Mouse (Mus musculus) forebrain, embryonic 13.5 days (tissue): ENCODE measurements at regions not wholly inside any gene's neighbourhood (a gene's known extent, or its start where the extent isn't known, plus 50 kb on each side); places are given as distances from the start of the nearest gene placed in this dataset. TPM values are rescaled to one million over a fixed set of nuclear protein-coding genes. Genes with fewer than 3 reads are reported as not detected.

Source experiments
- ATAC-seq: fragments of 200-750 bp; cut with Nextera tagmentation; 2 replicates; pipeline ENCODE4 v1.8.0; 2017
- H3K27ac ChIP-seq: fragments of 300-500 bp; sonication (generic); 2 replicates; pipeline ENCODE4 v1.5.1; 2015; ENCODE audit warnings: inconsistent platforms, mild to moderate bottlenecking, moderate library complexity
- H3K27me3 ChIP-seq: fragments of 300-500 bp; sonication (generic); 2 replicates; pipeline ENCODE4 v1.6.1; 2015; ENCODE audit warnings: mild to moderate bottlenecking, inconsistent platforms
- H3K36me3 ChIP-seq: fragments of 300-500 bp; sonication (generic); 2 replicates; pipeline ENCODE4 v1.6.1; 2015; ENCODE audit warnings: mild to moderate bottlenecking, inconsistent platforms; ENCODE audit not compliant: poor library complexity, severe bottlenecking
- H3K4me1 ChIP-seq: fragments of 300-500 bp; sonication (generic); 2 replicates; pipeline ENCODE4 v1.6.1; 2015; ENCODE audit warnings: inconsistent platforms
- H3K4me2 ChIP-seq: fragments of 300-500 bp; sonication (generic); 2 replicates; pipeline ENCODE4 v1.6.1; 2015; ENCODE audit warnings: inconsistent platforms, mild to moderate bottlenecking, moderate library complexity
- H3K4me3 ChIP-seq: fragments of 300-500 bp; sonication (generic); 2 replicates; pipeline ENCODE4 v1.5.1; 2015; ENCODE audit warnings: mild to moderate bottlenecking, inconsistent platforms
- H3K9ac ChIP-seq: fragments of 300-500 bp; sonication (generic); 2 replicates; pipeline ENCODE4 v1.6.1; 2015; ENCODE audit warnings: mild to moderate bottlenecking, inconsistent platforms
- H3K9me3 ChIP-seq: fragments of 300-500 bp; sonication (generic); replicated peaks from 2 replicates; pipeline ENCODE4 v1.6.1; 2016; ENCODE audit warnings: inconsistent platforms
- WGBS: fragments of 180-500 bp; shearing (Covaris S2); methylation state at CpG from one replicate; pipeline ENCODE4 v1.1.7; 2015; 5-methylcytosine and 5-hydroxymethylcytosine counted together
- microRNA-seq: library from miRNA; unstranded; fragments of <30 nt; microRNA quantifications from one replicate; pipeline ENCODE4, GENCODE M21; 2016

- H3K4me1 ChIP-seq: peaks cover 43% of the 10 kb centered on the region
- no peaks in the 10 kb centered on the region for H3K9me3 ChIP-seq
- no peak overlapping the region for H3K9ac ChIP-seq
- H3K4me2 ChIP-seq: no peak overlapping the region
- no peaks in the 10 kb centered on the region for H3K36me3 ChIP-seq
- no peak overlapping the region for H3K4me3 ChIP-seq
- H3K27ac ChIP-seq: no peak overlapping the region
- WGBS: 19% methylated on average over 6 of the region's 6 CpGs
- H3K27me3 ChIP-seq: 0 out of 2 replicates have a peak, but pooled peaks cover 3% of the 10 kb centered on the region
- no peak for ATAC-seq
These were observed 159.4 kb upstream of the Kcnab2 start for GRCm38 (mm10) chr4:152637088-152637487.

- Histone ChIP-seq H3K4me3 (no peak overlapping the region), H3K27me3 (0 out of 2 replicates have a peak, but pooled peaks cover 3% of the 10 kb centered on the region), H3K4me1 (peaks cover 36% of the 10 kb centered on the region), H3K36me3 (no peaks in the 10 kb centered on the region), H3K9me3 (no peaks in the 10 kb centered on the region), H3K27ac (peak overlapping the region; percentile 65), H3K9ac (no peak overlapping the region), H3K4me2 (no peak overlapping the region)
- WGBS: 54% methylated on average over 6 of the region's 6 CpGs
- 0 out of 2 replicates have a peak, but pooled peaks have one; percentile 10 for ATAC-seq
These were observed 156.2 kb upstream of the Kcnab2 start for GRCm38 (mm10) chr4:152633896-152634295.

GRCm38 (mm10) chr4:152628111-152628510 lies 150.4 kb upstream of the Kcnab2 start:
- Histone ChIP-seq H3K4me2 (no peak overlapping the region), H3K27ac (0 out of 2 replicates have a peak overlapping the region, but pooled peaks have one; percentile 20), H3K36me3 (no peaks in the 10 kb centered on the region), H3K4me1 (peaks cover 33% of the 10 kb centered on the region), H3K9ac (no peak overlapping the region), H3K9me3 (no peaks in the 10 kb centered on the region), H3K27me3 (no peaks in the 10 kb centered on the region; the same call in 1 of the 2 replicates), H3K4me3 (no peak overlapping the region)
- 86% methylated on average over 4 of the region's 4 CpGs for WGBS
- no peak for ATAC-seq

GRCm38 (mm10) chr4:152625032-152626003 lies 147.6 kb upstream of the Kcnab2 start:
- no peaks in the 10 kb centered on the region for H3K36me3 ChIP-seq
- under 1% methylated on average over 22 of the region's 22 CpGs for WGBS
- peak overlapping the region; percentile 41 for H3K4me2 ChIP-seq
- peak overlapping the region; percentile 9; the same call in 1 of the 2 replicates for H3K9ac ChIP-seq
- H3K27ac ChIP-seq: peak overlapping the region; percentile 83
- peaks cover 4% of the 10 kb centered on the region; the same call in 1 of the 2 replicates for H3K27me3 ChIP-seq
- peak; percentile 81 for ATAC-seq
- H3K4me1 ChIP-seq: peaks cover 41% of the 10 kb centered on the region
- no peak overlapping the region for H3K4me3 ChIP-seq
- no peaks in the 10 kb centered on the region for H3K9me3 ChIP-seq

GRCm38 (mm10) chr4:152622022-152622777 lies 144.5 kb upstream of the Kcnab2 start:
- Histone ChIP-seq H3K27ac (no peak overlapping the region), H3K9ac (peak overlapping the region; percentile 34; the same call in 1 of the 2 replicates), H3K4me2 (peak overlapping the region; percentile 17; the same call in 1 of the 2 replicates), H3K4me1 (peaks cover 41% of the 10 kb centered on the region), H3K27me3 (peaks cover 4% of the 10 kb centered on the region; the same call in 1 of the 2 replicates), H3K9me3 (no peaks in the 10 kb centered on the region), H3K36me3 (no peaks in the 10 kb centered on the region), H3K4me3 (no peak overlapping the region)
- no peak for ATAC-seq
- 66% methylated on average over 9 of the region's 9 CpGs for WGBS

GRCm38 (mm10) chr4:152617636-152618035 lies 140.0 kb upstream of the Kcnab2 start:
- Histone ChIP-seq H3K4me3 (no peak overlapping the region), H3K9me3 (peaks cover 10% of the 10 kb centered on the region), H3K4me1 (peaks cover 7% of the 10 kb centered on the region), H3K27me3 (no peaks in the 10 kb centered on the region), H3K9ac (no peak overlapping the region), H3K36me3 (no peaks in the 10 kb centered on the region), H3K4me2 (no peak overlapping the region), H3K27ac (no peak overlapping the region)
- no peak for ATAC-seq
- WGBS: 71% methylated on average over 3 of the region's 3 CpGs

- Histone ChIP-seq H3K4me1 (no peaks in the 10 kb centered on the region), H3K27me3 (no peaks in the 10 kb centered on the region), H3K9me3 (peaks cover 10% of the 10 kb centered on the region), H3K9ac (no peak overlapping the region), H3K36me3 (no peaks in the 10 kb centered on the region), H3K27ac (no peak overlapping the region), H3K4me2 (no peak overlapping the region), H3K4me3 (no peak overlapping the region)
- no peak for ATAC-seq
- 96% methylated on average over 2 of the region's 2 CpGs for WGBS
These were observed 137.5 kb upstream of the Kcnab2 start for GRCm38 (mm10) chr4:152615155-152615554.

GRCm38 (mm10) chr4:152614356-152615100 lies 136.9 kb upstream of the Kcnab2 start:
- no peak overlapping the region for H3K4me2 ChIP-seq
- H3K9me3 ChIP-seq: peaks cover 10% of the 10 kb centered on the region
- ATAC-seq: no peak
- no peaks in the 10 kb centered on the region for H3K4me1 ChIP-seq
- 88% methylated on average over 13 of the region's 13 CpGs for WGBS
- no peaks in the 10 kb centered on the region for H3K36me3 ChIP-seq
- H3K4me3 ChIP-seq: no peak overlapping the region
- no peak overlapping the region for H3K27ac ChIP-seq
- no peaks in the 10 kb centered on the region for H3K27me3 ChIP-seq
- H3K9ac ChIP-seq: no peak overlapping the region

Small RNA genes in the stretch of these regions (microRNA-seq; reads per million reads assigned to microRNA genes)
- not detected for gene Gm25779
